Mouse (Mus musculus) gastrocnemius, adult 8-10 months (tissue): ENCODE measurements at regions not wholly inside any gene's neighbourhood (a gene's known extent, or its start where the extent isn't known, plus 50 kb on each side); places are given as distances from the start of the nearest gene placed in this dataset.
A peak's percentile ranks its signal among the peaks of the same experiment; 100 is the strongest.
"Not testable (repeated sequence)": the region's sequence is repeated elsewhere in the genome, so short reads cannot be mapped to it uniquely, and the experiment has no call there.

ENCODE experiments used
- DNase-seq, 2 experiments: peaks; one replicate each; pipeline ENCODE4 v3.0.0; 2022; ENCODE audit warnings: low spot score in 2 of 2

- no peak for DNase-seq
Measured at GRCm38 (mm10) chr7:139323026-139323425, 65.9 kb upstream of the Inpp5a start.

GRCm38 (mm10) chr7:139327030-139327429 is 61.9 kb upstream of the Inpp5a start:
- no peak for DNase-seq

- DNase-seq = peak in 1 of 2 experiments; percentile 33
Measured at GRCm38 (mm10) chr7:139332791-139333190, 56.1 kb upstream of the Inpp5a start.

- DNase-seq = not testable (repeated sequence)
Measured at GRCm38 (mm10) chr7:139337998-139338397, 50.9 kb upstream of the Inpp5a start.
